Mouse (Mus musculus): Measurements from ENCODE around the gene S100a14. TPM values are rescaled to one million over a fixed set of nuclear protein-coding genes. Genes with fewer than 3 reads are reported as not detected.

S100a14 gene
- polyA plus RNA-seq, 1 experiment, result not detected

- H3K27ac ChIP-seq (ENCODE audit: insufficient read depth, low read length), result peak overlapping the region; percentile 44
- no peaks in the 10 kb centered on the region for H3K4me1 ChIP-seq (ENCODE audit: control insufficient read depth, insufficient read depth, low read length)
- peak overlapping the region; percentile 28 for H3K4me3 ChIP-seq (ENCODE audit: insufficient read depth, low read length)
- TF ChIP-seq POLR2A (IDR thresholded peaks at IDR 0.05; ENCODE audit: extremely low read depth, insufficient read depth, low read length) (peak; percentile 49; the same call in 1 of the 2 replicates), CTCF (IDR thresholded peaks at IDR 0.05; ENCODE audit: extremely low read depth, insufficient read depth, low read length) (no peak)
Observed at GRCm38 (mm10) chr3:90514691-90515090, 12.0 kb upstream of the S100a14 start.

- no peaks in the 10 kb centered on the region for H3K4me1 ChIP-seq (ENCODE audit: control insufficient read depth, insufficient read depth, low read length)
- peak overlapping the region; percentile 44 for H3K27ac ChIP-seq (ENCODE audit: insufficient read depth, low read length)
- peak overlapping the region; percentile 28 for H3K4me3 ChIP-seq (ENCODE audit: insufficient read depth, low read length)
- no peak for TF ChIP-seq POLR2A (IDR thresholded peaks at IDR 0.05; ENCODE audit: extremely low read depth, insufficient read depth, low read length)
- no peak for TF ChIP-seq CTCF (IDR thresholded peaks at IDR 0.05; ENCODE audit: extremely low read depth, insufficient read depth, low read length)
Observed at GRCm38 (mm10) chr3:90515242-90515641, 11.4 kb upstream of the S100a14 start.

GRCm38 (mm10) chr3:90515789-90516188 is 10.9 kb upstream of the S100a14 start:
- TF ChIP-seq POLR2A (IDR thresholded peaks at IDR 0.05; ENCODE audit: extremely low read depth, insufficient read depth, low read length) (no peak), CTCF (IDR thresholded peaks at IDR 0.05; ENCODE audit: extremely low read depth, insufficient read depth, low read length) (no peak)
- Histone ChIP-seq H3K4me1 (ENCODE audit: control insufficient read depth, insufficient read depth, low read length) (no peaks in the 10 kb centered on the region), H3K4me3 (ENCODE audit: insufficient read depth, low read length) (no peak overlapping the region), H3K27ac (ENCODE audit: insufficient read depth, low read length) (no peak overlapping the region)

GRCm38 (mm10) chr3:90517711-90518110 is 8.9 kb upstream of the S100a14 start:
- Histone ChIP-seq H3K4me1 (ENCODE audit: control insufficient read depth, insufficient read depth, low read length) (no peaks in the 10 kb centered on the region), H3K27ac (ENCODE audit: insufficient read depth, low read length) (no peak overlapping the region), H3K4me3 (ENCODE audit: insufficient read depth, low read length) (no peak overlapping the region)
- TF ChIP-seq POLR2A (IDR thresholded peaks at IDR 0.05; ENCODE audit: extremely low read depth, insufficient read depth, low read length) (no peak), CTCF (IDR thresholded peaks at IDR 0.05; ENCODE audit: extremely low read depth, insufficient read depth, low read length) (no peak)

- TF ChIP-seq POLR2A (IDR thresholded peaks at IDR 0.05; ENCODE audit: extremely low read depth, insufficient read depth, low read length), result no peak
- peak; percentile 76 for TF ChIP-seq CTCF (IDR thresholded peaks at IDR 0.05; ENCODE audit: extremely low read depth, insufficient read depth, low read length)
- H3K4me1 ChIP-seq (ENCODE audit: control insufficient read depth, insufficient read depth, low read length), result no peaks in the 10 kb centered on the region
- H3K4me3 ChIP-seq (ENCODE audit: insufficient read depth, low read length), result no peak overlapping the region
- H3K27ac ChIP-seq (ENCODE audit: insufficient read depth, low read length), result no peak overlapping the region
Observed at GRCm38 (mm10) chr3:90525421-90525820, 1.2 kb upstream of the S100a14 start.

GRCm38 (mm10) chr3:90526076-90526475 is 580 bp upstream of the S100a14 start:
- Histone ChIP-seq H3K4me3 (ENCODE audit: insufficient read depth, low read length) (no peak overlapping the region), H3K4me1 (ENCODE audit: control insufficient read depth, insufficient read depth, low read length) (no peaks in the 10 kb centered on the region), H3K27ac (ENCODE audit: insufficient read depth, low read length) (no peak overlapping the region)
- TF ChIP-seq CTCF (IDR thresholded peaks at IDR 0.05; ENCODE audit: extremely low read depth, insufficient read depth, low read length), result no peak
- TF ChIP-seq POLR2A (IDR thresholded peaks at IDR 0.05; ENCODE audit: extremely low read depth, insufficient read depth, low read length), result no peak

- TF ChIP-seq CTCF (IDR thresholded peaks at IDR 0.05; ENCODE audit: extremely low read depth, insufficient read depth, low read length) (no peak), POLR2A (IDR thresholded peaks at IDR 0.05; ENCODE audit: extremely low read depth, insufficient read depth, low read length) (no peak)
- Histone ChIP-seq H3K4me1 (ENCODE audit: control insufficient read depth, insufficient read depth, low read length) (no peaks in the 10 kb centered on the region), H3K4me3 (ENCODE audit: insufficient read depth, low read length) (no peak overlapping the region), H3K27ac (ENCODE audit: insufficient read depth, low read length) (no peak overlapping the region)
Observed at GRCm38 (mm10) chr3:90527291-90527873, 726 bp downstream of the S100a14 start.

GRCm38 (mm10) chr3:90531713-90532112 is 5.1 kb downstream of the S100a14 start:
- H3K27ac ChIP-seq (ENCODE audit: insufficient read depth, low read length), result no peak overlapping the region
- TF ChIP-seq POLR2A (IDR thresholded peaks at IDR 0.05; ENCODE audit: extremely low read depth, insufficient read depth, low read length), result no peak
- TF ChIP-seq CTCF (IDR thresholded peaks at IDR 0.05; ENCODE audit: extremely low read depth, insufficient read depth, low read length), result no peak
- no peak overlapping the region for H3K4me3 ChIP-seq (ENCODE audit: insufficient read depth, low read length)
- H3K4me1 ChIP-seq (ENCODE audit: control insufficient read depth, insufficient read depth, low read length), result no peaks in the 10 kb centered on the region

GRCm38 (mm10) chr3:90535446-90535845 is 8.8 kb downstream of the S100a14 start:
- no peak for TF ChIP-seq POLR2A (IDR thresholded peaks at IDR 0.05; ENCODE audit: extremely low read depth, insufficient read depth, low read length)
- no peak for TF ChIP-seq CTCF (IDR thresholded peaks at IDR 0.05; ENCODE audit: extremely low read depth, insufficient read depth, low read length)
- Histone ChIP-seq H3K4me1 (ENCODE audit: control insufficient read depth, insufficient read depth, low read length) (no peaks in the 10 kb centered on the region), H3K4me3 (ENCODE audit: insufficient read depth, low read length) (no peak overlapping the region), H3K27ac (ENCODE audit: insufficient read depth, low read length) (no peak overlapping the region)

GRCm38 (mm10) chr3:90537141-90537904 is 10.7 kb downstream of the S100a14 start, which contains the start of gene S100a16:
Gene S100a16, plus strand, starts transcription at chr3:90537254.
- TF ChIP-seq CTCF (IDR thresholded peaks at IDR 0.05; ENCODE audit: extremely low read depth, insufficient read depth, low read length), result no peak
- peak; percentile 41; the same call in 1 of the 2 replicates for TF ChIP-seq POLR2A (IDR thresholded peaks at IDR 0.05; ENCODE audit: extremely low read depth, insufficient read depth, low read length)
- Histone ChIP-seq H3K4me3 (ENCODE audit: insufficient read depth, low read length) (peak within 1 kb of the TSS; percentile 37), H3K27ac (ENCODE audit: insufficient read depth, low read length) (peak within 1 kb of the TSS; percentile 85), H3K4me1 (ENCODE audit: control insufficient read depth, insufficient read depth, low read length) (no peaks in the 10 kb centered on the region)

Data from cortical plate, adult 2 months (tissue).